Mouse (Mus musculus): ENCODE data around the gene Sdk1.

GRCm38 (mm10) chr5:141912881-141913280, 671.6 kb downstream of the Sdk1 start:
- TF ChIP-seq CTCF (IDR thresholded peaks at IDR 0.05; ENCODE audit: low read depth): no peak
- no peak for TF ChIP-seq EP300 (optimal IDR thresholded peaks at IDR 0.05)

Data from stomach, postnatal 0 days (tissue).